20 mouse cellular contexts compared by ENCODE assay signal in the genomic region with DNA sequence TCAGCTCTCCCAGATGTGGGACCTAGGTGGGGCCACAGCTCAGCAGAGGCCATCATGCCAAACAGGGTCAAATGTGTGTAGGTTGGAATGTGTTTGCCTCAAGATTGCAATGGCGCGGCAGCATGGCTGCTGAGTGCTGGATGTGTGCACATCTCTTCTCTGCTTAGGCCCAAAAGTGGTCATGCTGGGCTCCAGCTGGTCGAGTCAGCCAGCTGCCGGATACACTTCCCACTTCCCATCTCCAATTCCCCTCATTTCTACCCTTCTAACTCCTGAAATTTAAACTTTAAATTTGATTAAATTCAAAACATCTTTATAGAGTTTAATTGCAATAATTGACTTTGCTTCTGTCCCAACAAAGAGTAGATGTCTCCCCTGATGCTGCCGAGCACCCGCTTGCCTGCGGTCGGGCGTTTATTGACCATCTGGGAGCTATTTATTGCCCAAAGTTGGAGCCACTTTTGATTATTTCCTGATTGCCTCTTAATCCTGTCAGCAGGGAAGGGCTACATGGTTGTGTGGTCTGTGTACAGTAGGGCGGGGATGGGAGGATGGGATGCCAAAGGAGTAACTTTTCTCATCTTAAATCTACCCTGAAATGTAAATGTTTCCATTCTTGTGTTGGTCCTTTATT.
A peak's percentile ranks its signal among the peaks of the same experiment; 100 is the strongest.
DNase-seq lines count a peak whose midpoint lies in the region; ATAC-seq and TF ChIP-seq lines count a peak whose summit lies in the region.
"Had no signal": no experiment of that assay in that cellular context is flagged by ENCODE, and none has a peak within 500 bp of the region (broad histone marks: within the 10 kb centered on the region; RNA-seq: fewer than 3 reads in every experiment).

No protein-coding gene starts in this region.

- no peak for TF ChIP-seq CTCF in layer of hippocampus, adult 2 months (conservative IDR thresholded peaks at IDR 0.05)
- no peak for TF ChIP-seq CTCF in bone marrow macrophage, adult 2 months (IDR thresholded peaks at IDR 0.05; ENCODE audit: low read depth, low read length)

- H3K4me3 ChIP-seq in layer of hippocampus, adult 2 months, result no peak overlapping the region
- H3K4me3 ChIP-seq in bone marrow macrophage, adult 2 months (ENCODE audit: insufficient read depth, low read length), result no peak overlapping the region
- H3K4me3 ChIP-seq in embryonic facial prominence, embryonic 11.5 days (ENCODE audit: low read depth, low read length), result no peak overlapping the region
- no peak overlapping the region for H3K4me3 ChIP-seq in limb, embryonic 11.5 days (ENCODE audit: low read depth, low read length)
- H3K4me3 ChIP-seq: gastrocnemius, adult 2 months; heart, embryonic 12.5 days; liver, embryonic 12.5 days; midbrain, embryonic 15.5 days had no signal

- no peaks in the 10 kb centered on the region for H3K27me3 ChIP-seq in embryonic facial prominence, embryonic 11.5 days (ENCODE audit: control insufficient read depth, insufficient read depth, low read length)
- no peaks in the 10 kb centered on the region for H3K27me3 ChIP-seq in limb, embryonic 11.5 days (ENCODE audit: control insufficient read depth, insufficient read depth, low read length)
- H3K27me3 ChIP-seq: heart, embryonic 12.5 days; liver, embryonic 12.5 days; midbrain, embryonic 15.5 days had no signal

- no peak overlapping the region for H3K4me2 ChIP-seq in embryonic facial prominence, embryonic 11.5 days (ENCODE audit: low read depth, low read length)
- H3K4me2 ChIP-seq in limb, embryonic 11.5 days (ENCODE audit: low read depth, severe bottlenecking), result no peak overlapping the region
- H3K4me2 ChIP-seq: heart, embryonic 12.5 days; liver, embryonic 12.5 days; midbrain, embryonic 15.5 days had no signal

- no peak overlapping the region for H3K9ac ChIP-seq in embryonic facial prominence, embryonic 11.5 days (replicated peaks; ENCODE audit: low read length)
- no peak overlapping the region for H3K9ac ChIP-seq in limb, embryonic 11.5 days (ENCODE audit: low read length)
- H3K9ac ChIP-seq: heart, embryonic 12.5 days; liver, embryonic 12.5 days; midbrain, embryonic 15.5 days had no signal

- TF ChIP-seq POLR2A in bone marrow macrophage, adult 2 months (IDR thresholded peaks at IDR 0.05; ENCODE audit: borderline replicate concordance, low read depth, low read length), result no peak

- H3K9me3 ChIP-seq in embryonic facial prominence, embryonic 11.5 days (replicated peaks; ENCODE audit: control insufficient read depth, low read length), result no peaks in the 10 kb centered on the region
- no peaks in the 10 kb centered on the region for H3K9me3 ChIP-seq in limb, embryonic 11.5 days (ENCODE audit: control insufficient read depth, low read length)
- H3K9me3 ChIP-seq: heart, embryonic 12.5 days; liver, embryonic 12.5 days; midbrain, embryonic 15.5 days had no signal

- 54% methylated on average over 10 of the region's 10 CpGs for WGBS in embryonic facial prominence, embryonic 11.5 days
- WGBS in limb, embryonic 11.5 days, result 30% methylated on average over 10 of the region's 10 CpGs

- H3K4me1 ChIP-seq in bone marrow macrophage, adult 2 months (ENCODE audit: control insufficient read depth, insufficient read depth, low read length), result peaks cover 59% of the 10 kb centered on the region
- H3K4me1 ChIP-seq in embryonic facial prominence, embryonic 11.5 days (ENCODE audit: control insufficient read depth, insufficient read depth, low read length), result no peaks in the 10 kb centered on the region
- peaks cover 33% of the 10 kb centered on the region for H3K4me1 ChIP-seq in limb, embryonic 11.5 days (ENCODE audit: control insufficient read depth, insufficient read depth, low read length)

- peak overlapping the region; percentile 88 for H3K27ac ChIP-seq in layer of hippocampus, adult 2 months
- H3K27ac ChIP-seq in bone marrow macrophage, adult 2 months (ENCODE audit: insufficient read depth, low read depth, low read length), result peak overlapping the region; percentile 86; the same call in 1 of the 2 replicates
- H3K27ac ChIP-seq in embryonic facial prominence, embryonic 11.5 days (replicated peaks; ENCODE audit: low read depth, low read length), result no peak overlapping the region
- 0 out of 2 replicates have a peak overlapping the region, but pooled peaks have one; percentile 23 for H3K27ac ChIP-seq in limb, embryonic 11.5 days (replicated peaks; ENCODE audit: low read depth, low read length)
- H3K27ac ChIP-seq: gastrocnemius, adult 2 months; liver, embryonic 12.5 days had no signal

- no peak for DNase-seq in layer of hippocampus, adult 2 months (ENCODE audit: low spot score in 2 of 2)
- DNase-seq in layer of hippocampus, adult 9-11 months, result no peak
- DNase-seq in embryonic facial prominence, embryonic 11.5 days (ENCODE audit: low spot score), result peak; percentile 68
- DNase-seq in limb, embryonic 11.5 days (ENCODE audit: low spot score), result peak; percentile 64
- no peak for DNase-seq in kidney, adult 8-10 months
- no peak for DNase-seq in kidney, postnatal 36 days
- DNase-seq: B cell, adult 2 months; gastrocnemius, adult 2 months; heart, adult 11 months; heart, postnatal 14 days; kidney, postnatal 4 days; lung, adult 2 months; lung, postnatal 36 days; retina, postnatal 1 day; right cerebral cortex, postnatal 4 days had no signal

- ATAC-seq in embryonic facial prominence, embryonic 11.5 days (replicated peaks; ENCODE audit: insufficient number of reproducible peaks, low FRiP score, low TSS enrichment, low read depth), result no peak
- no peak for ATAC-seq in limb, embryonic 11.5 days (ENCODE audit: insufficient number of reproducible peaks, low FRiP score, low TSS enrichment, low read depth)
- ATAC-seq: inflammation-experienced regulatory T-cells, adult 6 months; liver, embryonic 12.5 days; midbrain, embryonic 15.5 days had no signal

- H3K36me3 ChIP-seq in embryonic facial prominence, embryonic 11.5 days (replicated peaks; ENCODE audit: control insufficient read depth, insufficient read depth, low read depth, low read length), result no peaks in the 10 kb centered on the region
- no peaks in the 10 kb centered on the region for H3K36me3 ChIP-seq in limb, embryonic 11.5 days (ENCODE audit: control insufficient read depth, insufficient read depth, low read length)
- H3K36me3 ChIP-seq: midbrain, embryonic 15.5 days had no signal

Comparison
In these comparisons a context has a peak if more than half of its experiments do, and no peak if none do; other contexts are left out.
1. DNase-seq: peak in embryonic facial prominence, embryonic 11.5 days (single experiment) and limb, embryonic 11.5 days (single experiment); none in layer of hippocampus, adult 2 months (0 of 2), layer of hippocampus, adult 9-11 months (single experiment), kidney, adult 8-10 months (0 of 2) and kidney, postnatal 36 days (0 of 2).